Mouse (Mus musculus): ENCODE measurements at regions not wholly inside any gene's neighbourhood (a gene's known extent, or its start where the extent isn't known, plus 50 kb on each side); places are given as distances from the start of the nearest gene placed in this dataset.

- no peak for DNase-seq (ENCODE audit: low spot score in 2 of 2)
Observed at GRCm38 (mm10) chr7:121339942-121340341, 51.7 kb upstream of the Hs3st2 start.
